Mouse (Mus musculus) liver, adult 2 months (tissue): Measurements from ENCODE around the gene Ralgapa2.

ENCODE experiments used
- CTCF ChIP-seq: fragments of 200-500 bp; IDR thresholded peaks from 2 replicates; pipeline ENCODE4 v1.5.1; 2011; ENCODE audit warnings: low read depth, low read length, control low read depth
- POLR2A ChIP-seq: fragments of 200-500 bp; IDR thresholded peaks from 2 replicates; pipeline ENCODE4 v1.6.1; 2011; ENCODE audit warnings: low read length, control low read depth; ENCODE audit not compliant: insufficient read depth; ENCODE audit errors: extremely low read depth

DNA sequence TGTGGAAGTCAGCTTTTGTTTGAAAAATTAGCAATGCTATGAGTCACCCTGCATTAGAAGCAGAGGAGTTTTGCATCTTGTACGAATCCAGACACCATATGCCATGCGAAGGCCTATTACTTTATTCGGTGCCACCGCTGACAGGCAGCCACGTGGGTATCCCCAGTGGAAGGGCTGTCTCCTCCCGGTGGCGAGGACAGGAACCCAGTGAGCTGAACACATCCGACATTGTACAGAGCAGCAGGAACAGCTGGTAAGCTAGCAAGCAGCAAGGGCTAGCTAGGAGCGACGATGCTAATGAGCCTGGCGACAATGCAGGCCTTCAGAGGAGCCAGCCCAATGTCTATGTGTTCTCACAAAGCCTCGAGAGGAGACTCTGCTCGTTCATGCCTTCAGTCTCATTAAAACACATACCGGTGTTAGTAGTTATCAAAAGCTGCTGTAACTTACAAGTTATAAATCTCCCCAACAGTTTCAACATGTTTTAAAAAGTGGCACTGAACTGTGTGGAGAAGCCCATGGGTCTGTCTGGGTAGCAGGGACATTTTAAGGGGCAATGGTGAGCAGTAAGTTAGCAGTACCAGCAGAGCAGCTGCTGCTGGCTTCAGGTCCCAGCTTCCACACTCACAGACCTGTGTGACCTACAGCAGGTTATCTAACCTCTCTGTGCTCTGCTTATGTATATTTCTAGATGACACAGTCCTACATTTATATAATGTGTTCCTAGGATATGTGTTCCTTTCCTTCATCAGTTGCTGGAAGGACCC, 221.1 kb downstream of the Ralgapa2 start:
- no peak for TF ChIP-seq CTCF
- TF ChIP-seq POLR2A: no peak
